Mouse (Mus musculus) spleen, embryonic (tissue): ENCODE measurements around the gene Lamb2.

Source experiments
- CTCF ChIA-PET: fragments of 350-600 bp; sonication (Branson Sonifier 250); formaldehyde crosslinking; loops from one replicate; lab custom pipeline; 2022; lab: Charles Lee

Gene Lamb2

GRCm38 (mm10) chr9:108490559-108491285, 11.2 kb downstream of the Lamb2 start, which contains the start of gene Usp19:
TSS of gene Usp19 (plus strand) at chr9:108490602.
- CTCF ChIA-PET, result interaction anchor here (0.8 to 1.0 kb wide), 2 partner anchors 18 to 47 kb away, joined by 3 to 4 read pairs; no protein-coding TSS in a partner anchor

DNA sequence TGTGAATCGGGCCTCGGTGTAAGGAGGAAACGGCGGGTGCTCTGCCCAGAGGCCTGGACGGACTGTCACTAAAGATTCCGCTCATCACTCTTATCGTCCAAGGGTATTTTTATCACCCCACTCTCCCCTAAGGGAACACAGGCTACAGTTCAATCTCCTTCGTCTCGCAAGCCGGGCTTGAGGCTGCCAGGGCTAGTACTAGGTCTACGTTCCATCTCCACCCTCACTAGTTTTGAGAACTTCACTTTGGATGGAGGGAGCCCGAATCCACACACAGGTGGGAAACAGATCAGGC, 11.7 kb downstream of the Lamb2 start:
- CTCF ChIA-PET, result no interaction called here

DNA sequence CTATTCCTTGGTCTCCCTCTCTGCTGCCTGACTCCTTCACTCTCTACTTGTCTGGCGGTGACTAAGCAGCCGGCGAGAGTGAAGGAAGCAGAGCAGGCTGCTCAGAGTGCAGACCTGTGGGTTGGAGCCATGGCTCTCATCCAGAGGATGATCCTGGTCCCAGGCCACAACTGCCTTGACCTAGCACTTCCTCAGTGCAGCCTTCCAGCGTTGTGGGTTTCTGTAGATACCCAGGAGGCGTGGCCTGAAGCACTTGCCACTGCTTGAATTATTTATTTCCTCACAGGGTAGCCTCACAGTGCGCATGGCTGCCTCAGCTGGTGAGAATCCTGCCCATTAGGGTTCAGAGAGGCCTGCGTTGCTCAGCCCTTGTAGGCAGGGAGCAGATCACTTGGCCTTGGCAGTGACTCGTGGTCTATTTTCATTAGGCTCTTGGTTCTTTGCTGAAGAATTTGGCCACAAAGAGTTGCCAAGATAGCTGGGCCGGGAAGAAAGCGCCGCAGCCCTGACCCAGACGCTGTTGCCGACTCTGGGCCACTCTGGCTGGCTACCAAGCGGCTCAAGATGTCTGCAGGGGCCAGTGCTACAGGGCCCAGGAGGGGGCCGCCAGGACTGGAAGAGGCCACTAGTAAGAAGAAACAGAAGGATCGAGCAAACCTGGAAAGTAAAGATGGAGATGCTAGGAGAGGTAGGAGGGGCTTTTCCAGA, 12.7 kb downstream of the Lamb2 start:
- CTCF ChIA-PET, result interaction anchor here (0.6 kb wide), 1 partner anchor 25 kb away, joined by 5 read pairs; no protein-coding TSS in a partner anchor

DNA sequence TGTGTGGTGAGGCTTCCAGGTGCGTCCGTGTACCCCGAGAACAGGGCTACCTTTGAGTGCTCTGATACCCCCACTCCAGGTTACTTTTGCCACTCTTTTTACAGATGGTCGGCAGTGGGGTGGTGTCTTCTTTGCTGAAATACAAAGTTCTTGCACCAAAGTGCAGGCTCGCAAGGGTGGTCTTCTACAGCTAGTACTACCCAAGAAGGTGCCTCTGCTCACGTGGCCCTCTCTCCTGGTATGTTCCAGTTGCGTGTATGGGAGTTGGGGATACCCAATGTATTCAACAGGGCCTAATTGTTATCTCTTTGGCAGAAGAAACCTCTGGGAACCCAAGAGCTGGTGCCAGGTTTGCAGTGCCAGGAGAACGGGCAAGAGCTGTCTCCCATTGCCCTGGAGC, 13.7 kb downstream of the Lamb2 start:
- CTCF ChIA-PET, result no interaction called here

DNA sequence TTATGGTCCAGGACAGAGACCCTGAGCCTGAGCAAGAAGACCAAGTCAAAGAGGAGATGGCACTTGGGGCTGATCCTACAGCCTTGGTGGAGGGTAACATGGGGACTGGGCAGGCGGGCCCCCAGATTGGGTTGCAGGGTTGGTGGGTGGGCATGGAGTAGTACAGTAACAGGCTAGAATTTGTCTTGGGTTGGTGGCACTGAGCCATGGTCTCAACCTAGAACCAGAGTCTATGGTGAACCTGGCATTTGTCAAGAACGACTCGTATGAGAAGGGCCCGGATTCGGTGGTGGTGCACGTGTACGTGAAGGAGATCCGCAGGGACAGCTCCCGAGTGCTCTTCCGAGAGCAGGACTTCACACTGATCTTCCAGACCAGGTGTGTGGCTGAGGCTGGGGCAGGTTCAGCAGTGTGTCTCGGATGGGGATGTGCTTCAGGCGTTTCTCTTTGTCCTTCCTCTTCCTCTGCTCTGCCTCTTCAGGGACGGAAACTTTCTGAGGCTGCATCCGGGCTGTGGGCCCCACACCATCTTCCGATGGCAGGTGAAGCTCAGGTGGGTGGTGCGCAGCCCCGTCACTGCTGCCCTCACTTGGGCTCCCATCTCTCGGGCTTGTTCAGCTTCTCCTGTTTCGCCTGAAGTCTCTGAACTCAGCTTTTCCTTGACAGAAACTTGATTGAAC, 14.8 kb downstream of the Lamb2 start:
- CTCF ChIA-PET, result no interaction called here

DNA sequence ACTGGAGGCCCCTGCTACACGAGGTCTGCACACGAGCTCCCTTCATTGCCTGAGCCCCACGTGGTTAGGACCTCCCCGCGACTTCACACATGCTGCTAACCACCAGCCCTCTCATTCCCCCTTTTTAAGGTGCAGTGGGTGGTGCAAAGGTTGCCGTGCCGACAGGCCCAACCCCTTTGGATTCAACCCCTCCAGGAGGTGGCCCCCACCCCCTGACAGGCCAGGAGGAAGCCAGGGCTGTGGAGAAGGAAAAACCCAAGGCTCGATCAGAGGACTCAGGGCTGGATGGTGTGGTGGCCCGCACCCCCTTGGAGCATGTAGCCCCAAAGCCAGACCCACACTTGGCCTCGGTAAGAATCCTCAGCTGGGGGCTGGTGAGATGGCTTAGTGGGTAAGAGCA, 15.4 kb downstream of the Lamb2 start:
- CTCF ChIA-PET, result no interaction called here

GRCm38 (mm10) chr9:108499231-108499630, 19.7 kb downstream of the Lamb2 start:
- CTCF ChIA-PET, result no interaction called here

GRCm38 (mm10) chr9:108499943-108500342, 20.4 kb downstream of the Lamb2 start:
- CTCF ChIA-PET, result no interaction called here

- CTCF ChIA-PET, result no interaction called here
Measured at GRCm38 (mm10) chr9:108506901-108507300, 27.4 kb downstream of the Lamb2 start.

DNA sequence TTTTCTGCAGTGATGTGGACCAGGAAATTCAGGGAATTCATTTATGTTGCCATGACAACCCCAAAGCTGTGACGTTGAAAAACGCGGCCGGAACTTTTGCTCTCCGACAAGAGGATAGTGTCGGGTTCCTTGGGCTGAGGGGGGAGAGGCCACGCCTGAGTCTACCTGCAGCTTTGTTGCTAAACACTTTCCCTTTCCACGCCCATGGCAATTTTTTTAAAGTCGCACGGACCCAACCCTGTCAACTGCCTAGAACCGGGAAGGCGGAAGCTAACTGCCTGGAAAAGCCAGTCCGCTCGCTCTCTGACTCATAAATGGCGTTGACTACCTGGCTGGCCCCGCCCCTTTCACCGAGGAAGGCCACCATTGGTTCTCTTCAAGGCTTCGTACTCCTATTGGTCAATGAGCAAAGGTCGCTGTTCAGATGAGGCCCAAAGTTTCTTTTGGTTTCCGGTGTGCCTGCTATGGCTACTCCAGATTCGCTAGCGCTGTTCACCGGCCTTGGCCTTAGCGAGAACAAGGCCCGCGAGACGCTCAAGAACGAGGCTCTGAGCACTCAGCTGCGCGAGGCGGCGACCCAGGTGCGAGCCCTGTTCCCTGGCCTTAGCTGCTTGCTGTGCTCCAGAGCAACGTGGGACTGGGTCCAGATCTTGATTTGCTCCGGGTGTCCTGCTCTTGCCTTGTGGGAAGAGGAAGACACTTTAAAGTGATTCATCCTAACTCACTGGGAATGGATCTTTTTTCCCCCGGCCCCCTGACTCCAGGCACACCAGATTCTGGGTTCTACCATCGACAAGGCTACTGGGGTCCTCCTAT, 28.3 kb downstream of the Lamb2 start, which contains the start of gene Qars:
Gene Qars, plus strand, starts transcription at position 88 of the 816 bp plus-strand sequence.
- CTCF ChIA-PET, result interaction anchor here (1.3 kb wide), 1 partner anchor 18 kb away, joined by 4 read pairs; the partner anchor contains the start of gene Usp19

GRCm38 (mm10) chr9:108508776-108509175, 29.2 kb downstream of the Lamb2 start:
- CTCF ChIA-PET, result interaction anchor here (0.5 to 1.3 kb wide), 2 partner anchors 19 to 51 kb away, joined by 4 to 9 read pairs; partner anchors contain the start of genes Impdh2 and Usp19

- CTCF ChIA-PET, result no interaction called here
Measured at GRCm38 (mm10) chr9:108516380-108517251, 37.1 kb downstream of the Lamb2 start, which contains the start of gene Qrich1. TSS of gene Qrich1 (plus strand) at chr9:108516806.

GRCm38 (mm10) chr9:108517253-108517930, 37.9 kb downstream of the Lamb2 start:
- CTCF ChIA-PET, result interaction anchor here (0.5 to 0.7 kb wide), 3 partner anchors 25 to 71 kb away, joined by 4 to 14 read pairs (median 5); no protein-coding TSS in a partner anchor

GRCm38 (mm10) chr9:108517931-108518332, 38.4 kb downstream of the Lamb2 start:
- CTCF ChIA-PET, result interaction anchor here (0.5 to 0.7 kb wide), 3 partner anchors 26 to 71 kb away, joined by 4 to 14 read pairs (median 5); no protein-coding TSS in a partner anchor

DNA sequence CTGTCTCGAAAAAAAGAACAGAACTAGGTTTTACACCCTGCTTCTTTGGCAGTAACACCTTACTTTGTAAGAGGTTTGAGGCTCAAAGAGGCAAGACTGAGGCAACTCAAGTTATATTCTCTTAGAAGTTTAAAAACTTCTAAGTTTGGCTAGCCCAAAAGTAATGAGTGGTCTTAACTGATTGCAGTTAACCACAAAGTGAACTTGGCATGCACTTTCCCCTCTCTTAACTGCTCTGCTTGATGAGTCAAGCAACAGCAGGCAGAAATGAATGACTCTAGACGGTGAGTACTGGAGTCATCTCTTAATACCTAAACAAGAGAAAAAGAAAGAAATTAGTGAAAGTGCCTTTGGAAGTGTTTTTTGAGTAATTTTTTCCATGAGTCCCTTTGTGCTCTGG, 42.1 kb downstream of the Lamb2 start:
- CTCF ChIA-PET, result no interaction called here

- CTCF ChIA-PET, result no interaction called here
Measured at GRCm38 (mm10) chr9:108523341-108523740, 43.8 kb downstream of the Lamb2 start.

GRCm38 (mm10) chr9:108525400-108525799, 45.9 kb downstream of the Lamb2 start:
- CTCF ChIA-PET, result interaction anchor here (0.7 kb wide), 1 partner anchor 44 kb away, joined by 3 read pairs; the partner anchor contains the start of gene Dalrd3

GRCm38 (mm10) chr9:108530954-108531353, 51.4 kb downstream of the Lamb2 start:
- CTCF ChIA-PET, result interaction anchor here (0.8 kb wide), 1 partner anchor 37 kb away, joined by 3 read pairs; the partner anchor contains the start of gene Ndufaf3

DNA sequence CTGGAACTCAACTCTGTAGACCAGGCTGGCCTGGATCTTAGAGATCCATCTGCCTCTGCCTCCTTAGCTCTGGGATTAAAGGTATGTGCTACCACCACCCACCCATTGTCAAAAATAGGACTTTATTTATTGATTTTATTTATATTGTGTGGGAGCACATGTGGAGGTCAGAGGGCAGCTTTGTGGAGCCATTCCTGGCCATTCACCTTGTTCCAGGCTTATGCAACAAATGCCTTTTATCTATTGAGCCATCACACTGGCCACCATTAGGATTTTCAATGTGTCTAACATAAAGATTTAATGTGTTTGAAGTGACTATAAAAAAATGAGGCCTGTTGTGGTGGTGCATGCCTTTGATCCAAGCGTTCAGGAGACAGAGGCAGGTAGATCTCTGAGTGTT, 52.0 kb downstream of the Lamb2 start:
- CTCF ChIA-PET, result no interaction called here
